Mouse (Mus musculus) lung, adult 18-20 months (tissue): Measurements from ENCODE around the gene Aurkaip1.
"Not testable (repeated sequence)": the region's sequence is repeated elsewhere in the genome, so short reads cannot be mapped to it uniquely, and the experiment has no call there.

Experiments
- DNase-seq, 2 experiments: peaks; one replicate each; pipeline ENCODE4 v3.0.0; 2022; ENCODE audit warnings: mixed read lengths in 2 of 2

The Aurkaip1 gene

DNA sequence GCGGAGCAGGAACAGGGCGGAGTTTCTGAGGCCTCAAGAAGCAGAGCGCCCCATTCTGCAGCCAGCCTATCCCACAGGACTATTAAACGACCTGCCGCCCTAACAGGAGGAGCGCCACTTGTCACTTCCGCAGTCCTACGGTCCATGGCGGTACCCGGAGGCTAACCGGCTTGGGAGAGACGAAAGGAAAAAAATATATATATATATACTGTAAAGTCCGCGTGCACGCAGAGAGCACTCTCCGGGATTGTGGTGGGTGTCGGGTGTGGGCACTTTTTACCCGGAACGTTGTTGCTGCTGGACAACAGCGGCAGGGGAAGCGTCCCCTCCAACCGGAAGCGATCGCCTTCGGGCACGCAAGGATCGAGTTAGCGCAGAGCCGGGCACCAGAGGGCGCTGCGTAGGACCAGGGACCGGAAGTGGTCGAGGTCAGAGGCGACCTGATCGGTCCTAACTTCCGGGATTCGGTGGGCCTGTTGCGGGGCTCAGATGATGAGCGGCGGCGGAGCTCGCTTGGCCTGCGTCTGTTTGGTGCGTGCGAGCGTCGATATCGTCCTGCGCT, at the start of gene Aurkaip1:
TSS of gene Aurkaip1 (plus strand) at position 68 of the 562 bp plus-strand sequence.
- DNase-seq: peak; percentile 95 to 97

DNA sequence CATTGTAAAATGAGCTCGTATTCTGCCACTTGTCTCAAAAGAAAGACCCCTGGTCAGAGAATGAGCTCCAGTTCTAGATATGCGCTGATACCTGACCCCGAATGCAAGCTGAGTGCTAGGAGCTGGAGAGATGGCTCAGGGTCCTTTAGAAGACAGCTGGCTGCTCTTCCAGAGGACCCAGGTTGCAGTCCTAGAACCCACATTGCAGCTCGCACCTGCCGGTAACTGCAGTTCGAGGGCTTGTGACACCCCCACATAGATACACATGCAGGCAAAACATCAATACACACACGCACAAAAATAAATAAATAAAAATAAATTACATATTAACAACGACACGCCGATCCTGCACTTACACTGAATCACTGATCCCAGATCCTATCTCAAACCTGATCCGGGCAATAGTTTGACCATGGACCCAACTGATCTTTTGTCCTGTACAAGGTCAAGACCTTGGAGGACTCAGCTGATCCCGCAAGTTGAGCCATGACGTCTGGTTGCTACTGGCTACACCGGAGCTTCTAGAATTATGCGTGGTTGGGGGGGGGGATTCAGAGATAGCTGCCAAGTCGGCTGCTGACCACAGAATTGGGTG, 47.5 kb upstream of the Aurkaip1 start:
- DNase-seq: no peak

DNA sequence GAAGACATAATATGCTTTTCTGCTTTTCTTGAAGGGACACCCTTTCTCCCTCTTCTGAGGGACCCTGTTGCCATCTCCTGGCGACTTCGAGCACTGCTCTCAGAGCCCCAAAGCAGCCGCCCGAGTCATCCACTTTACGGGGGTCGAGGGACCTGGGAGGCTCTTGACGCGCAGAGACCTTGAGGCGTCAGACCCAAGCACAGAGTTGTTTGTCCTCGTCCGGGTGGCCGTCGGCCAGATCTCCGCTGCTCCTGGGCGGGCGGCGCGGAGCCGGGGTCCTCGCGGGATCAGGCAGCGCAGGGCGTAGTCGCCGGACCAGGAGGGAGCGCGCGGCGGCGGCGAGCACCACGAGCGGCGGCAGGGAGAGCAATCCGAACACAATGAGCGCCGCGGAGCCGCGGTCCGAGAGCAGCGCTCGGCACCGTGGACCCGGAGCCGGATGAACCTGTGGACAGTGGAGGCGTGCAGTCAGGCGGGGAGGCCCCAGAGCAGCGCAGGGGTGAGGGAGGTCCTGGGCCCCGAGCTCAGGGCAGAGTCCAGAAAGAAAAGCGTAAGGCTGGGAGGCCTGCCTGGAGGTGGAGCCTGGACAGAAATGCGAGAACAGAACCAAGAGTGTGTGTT, 46.9 kb upstream of the Aurkaip1 start:
- peak; percentile 79 for DNase-seq

GRCm38 (mm10) chr4:155785246-155785645, 45.8 kb upstream of the Aurkaip1 start:
- DNase-seq: no peak

DNA sequence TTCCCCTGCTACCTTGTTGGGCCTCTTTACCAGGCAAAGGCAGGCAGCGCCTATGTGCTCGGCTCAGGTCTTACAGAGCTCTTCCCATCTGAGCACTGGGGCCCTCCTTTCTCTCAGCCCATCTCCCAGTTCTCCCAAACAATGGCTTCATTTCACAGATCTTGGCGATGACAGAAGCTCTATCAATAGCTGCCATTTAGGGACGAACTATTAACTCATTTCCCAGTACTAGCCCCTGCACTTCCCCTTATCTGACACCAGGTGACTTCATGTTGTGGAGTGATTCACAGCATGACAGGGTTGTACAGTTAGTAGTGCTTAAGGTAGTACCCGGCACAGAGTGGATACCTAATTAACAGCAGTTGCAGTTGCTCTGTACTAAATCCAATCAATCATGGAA, 45.3 kb upstream of the Aurkaip1 start, which contains the start of gene Tmem88b:
TSS of gene Tmem88b (minus strand) at position 56 of the 400 bp plus-strand sequence.
- DNase-seq: no peak

DNA sequence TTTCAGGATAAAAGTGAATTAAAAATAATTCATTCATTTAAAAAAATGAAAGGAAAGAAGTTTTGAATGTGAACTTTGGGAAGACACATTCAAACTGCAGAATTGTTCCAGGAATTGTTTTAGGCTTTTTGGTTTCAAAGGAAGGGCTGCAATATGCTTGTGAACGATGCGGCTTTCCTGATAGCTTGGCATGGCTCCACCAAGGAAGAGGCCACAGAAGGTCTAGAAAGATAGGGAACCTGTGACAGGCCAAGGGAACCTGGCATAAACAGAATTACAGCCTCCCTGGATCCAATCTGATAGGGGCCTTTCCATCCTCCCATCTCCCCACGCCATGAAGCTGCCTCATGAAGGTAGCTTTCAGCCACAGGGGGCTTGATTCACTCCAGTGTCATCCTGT, 42.8 kb upstream of the Aurkaip1 start:
- DNase-seq: no peak

DNA sequence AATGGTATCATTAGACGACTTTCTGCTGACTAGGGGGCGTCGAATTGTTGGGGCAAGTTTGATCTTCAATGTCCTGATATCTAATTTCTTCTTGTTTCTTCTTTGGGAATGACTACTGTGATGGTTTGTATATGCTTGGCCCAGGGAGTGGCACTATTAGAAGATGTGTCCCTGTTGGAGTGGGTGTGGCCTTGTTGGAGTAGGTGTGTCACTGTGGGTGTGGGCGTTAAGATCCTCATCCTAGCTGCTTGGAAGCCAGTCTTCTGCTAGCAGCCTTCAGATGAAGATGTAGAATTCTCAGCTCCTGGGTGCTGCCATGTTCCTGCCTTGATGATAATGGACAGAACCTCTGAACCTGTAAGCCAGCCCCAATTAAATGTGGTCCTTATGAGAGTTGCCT, 42.2 kb upstream of the Aurkaip1 start:
- not testable (repeated sequence) for DNase-seq

DNA sequence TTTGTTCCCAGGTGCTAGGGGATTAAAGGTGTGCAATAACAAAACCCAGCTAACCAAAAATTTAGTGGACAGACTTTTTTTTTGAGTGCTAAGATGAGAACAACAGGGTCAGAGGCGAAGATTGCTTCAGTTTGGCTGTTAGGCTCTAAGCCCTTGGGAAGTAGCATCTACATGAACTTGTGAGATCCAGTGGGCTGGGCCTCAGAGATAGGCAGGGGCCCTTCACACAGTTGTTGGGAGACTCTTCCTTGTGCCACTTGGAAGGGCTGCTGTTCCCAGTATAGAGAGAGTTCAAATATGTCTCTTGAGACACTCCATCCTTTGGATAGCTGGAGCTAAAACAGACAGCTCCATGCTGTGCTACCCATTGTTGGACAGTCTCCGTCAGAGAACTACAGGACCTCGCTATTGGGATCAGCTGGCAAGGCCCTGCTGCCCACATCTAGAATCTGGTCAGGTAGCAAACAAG, 41.0 kb upstream of the Aurkaip1 start, which contains the start of gene Ankrd65:
TSS of gene Ankrd65 (plus strand) at position 419 of the 469 bp plus-strand sequence.
- DNase-seq: no peak

- DNase-seq: peak in 1 of 2 experiments; percentile 57
These were observed 40.4 kb upstream of the Aurkaip1 start for GRCm38 (mm10) chr4:155790650-155791161.

DNA sequence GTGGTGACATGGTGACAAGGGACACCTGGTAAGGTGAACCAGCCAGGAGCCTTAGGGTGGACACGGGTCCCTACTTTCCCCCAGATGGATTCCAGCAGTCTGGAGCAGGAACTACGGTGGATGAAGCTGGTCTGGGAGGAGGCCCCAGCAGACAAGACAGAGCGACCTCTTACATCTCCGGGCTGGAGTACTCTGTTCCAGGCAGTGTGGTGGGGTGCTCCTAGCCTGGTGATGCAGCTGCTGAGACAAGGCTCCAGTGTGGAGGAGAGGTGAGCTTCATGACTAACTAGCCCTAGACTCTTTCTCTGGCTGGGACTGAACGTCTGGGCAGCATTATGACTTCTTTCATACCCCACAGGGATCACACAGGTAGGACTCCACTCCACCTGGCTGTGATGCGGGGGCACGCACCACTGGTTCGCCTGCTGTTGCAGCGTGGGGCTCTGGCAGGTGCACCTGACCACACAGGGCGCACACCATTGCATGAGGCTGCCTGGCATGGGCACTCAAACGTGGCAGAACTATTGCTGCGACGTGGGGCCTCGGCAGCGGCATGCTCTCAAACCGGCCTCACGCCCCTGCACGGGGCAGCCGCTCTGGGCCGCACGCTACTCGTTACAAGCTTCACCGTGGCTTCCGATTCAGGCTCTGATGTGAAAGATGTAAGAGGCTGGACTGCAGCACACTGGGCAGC, 39.7 kb upstream of the Aurkaip1 start:
- no peak for DNase-seq

GRCm38 (mm10) chr4:155793730-155794129, 37.3 kb upstream of the Aurkaip1 start:
- DNase-seq: no peak

- no peak for DNase-seq
These were observed 29.0 kb upstream of the Aurkaip1 start for GRCm38 (mm10) chr4:155802075-155802474.

DNA sequence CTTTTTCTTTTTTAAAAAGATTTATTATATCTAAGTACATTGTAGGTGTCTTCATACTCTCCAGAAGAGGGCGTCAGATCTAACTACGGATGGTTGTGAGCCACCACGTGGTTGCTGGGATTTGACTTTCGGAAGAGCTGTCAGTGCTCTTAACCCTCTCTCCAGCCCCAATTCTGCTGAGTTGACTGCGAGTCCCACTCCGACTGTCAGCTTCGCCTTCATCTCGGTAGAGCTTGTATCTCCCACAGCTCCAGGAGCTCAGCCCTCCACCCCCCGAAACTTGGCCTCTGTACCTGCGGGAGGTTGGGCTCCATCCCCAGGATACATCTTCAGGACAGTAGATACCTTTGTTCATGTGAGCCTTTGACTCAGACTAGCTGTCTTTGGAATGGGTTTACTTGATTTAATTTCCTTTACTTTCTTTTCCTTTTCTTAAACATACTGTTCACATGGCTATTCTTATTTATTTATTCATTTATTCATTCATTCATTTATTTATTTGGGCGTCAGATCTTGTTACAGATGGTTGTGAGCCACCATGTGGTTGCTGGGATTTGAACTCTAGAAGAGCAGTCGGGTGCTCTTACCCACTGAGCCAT, 28.2 kb upstream of the Aurkaip1 start, which contains the start of gene Mrpl20:
TSS of gene Mrpl20 (plus strand) at position 138 of the 599 bp plus-strand sequence.
- no peak for DNase-seq

GRCm38 (mm10) chr4:155803340-155804041, 27.6 kb upstream of the Aurkaip1 start:
- peak; percentile 94 to 95 for DNase-seq

DNA sequence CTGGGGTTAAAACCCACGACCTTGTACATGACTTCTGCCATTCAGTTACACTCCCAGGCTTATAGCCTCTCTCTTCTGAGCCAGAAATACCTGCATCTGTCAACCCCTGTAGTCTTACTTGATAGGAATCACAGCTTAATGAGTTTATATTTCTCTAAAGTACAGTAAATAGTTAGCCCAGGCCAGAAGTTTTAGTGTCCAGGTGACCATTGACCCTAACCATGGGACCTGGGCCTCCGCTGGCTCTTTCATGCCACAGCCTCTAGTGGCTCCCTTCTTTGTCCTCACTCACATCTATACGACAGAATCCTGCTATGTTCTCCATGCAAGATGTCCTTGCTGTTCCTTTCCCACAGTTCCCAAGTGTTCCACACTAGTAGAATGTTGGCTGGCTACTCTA, 23.2 kb upstream of the Aurkaip1 start:
- DNase-seq: no peak

GRCm38 (mm10) chr4:155811929-155812664, 19.0 kb upstream of the Aurkaip1 start, which contains the start of gene Ccnl2:
Gene Ccnl2 (plus strand): TSS chr4:155812489.
- peak; percentile 95 to 96 for DNase-seq

DNA sequence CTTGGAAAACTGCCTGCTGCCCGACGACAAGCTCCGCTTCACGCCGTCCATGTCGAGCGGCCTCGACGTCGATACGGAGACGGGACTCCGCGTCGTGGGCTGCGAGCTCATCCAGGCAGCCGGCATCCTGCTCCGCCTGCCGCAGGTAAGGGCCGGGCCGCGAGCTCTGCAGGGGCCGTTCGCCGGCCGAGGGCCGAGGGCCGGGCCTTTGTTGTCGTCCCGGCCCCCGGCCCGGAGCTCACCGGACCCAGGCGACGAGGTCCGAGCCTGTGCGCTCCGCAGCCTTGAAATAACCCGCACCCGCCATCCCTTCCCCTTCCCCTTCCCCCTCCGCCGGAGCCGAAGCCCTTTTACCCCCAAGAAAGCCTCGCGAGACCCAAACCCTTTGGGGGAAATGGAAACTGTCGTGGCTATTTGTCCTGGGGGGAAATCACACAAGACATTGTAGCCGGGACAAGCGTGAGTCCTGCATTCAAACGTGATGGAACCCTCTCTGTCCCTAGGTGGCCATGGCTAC, 18.3 kb upstream of the Aurkaip1 start:
- DNase-seq: peak in 1 of 2 experiments; percentile 20

DNA sequence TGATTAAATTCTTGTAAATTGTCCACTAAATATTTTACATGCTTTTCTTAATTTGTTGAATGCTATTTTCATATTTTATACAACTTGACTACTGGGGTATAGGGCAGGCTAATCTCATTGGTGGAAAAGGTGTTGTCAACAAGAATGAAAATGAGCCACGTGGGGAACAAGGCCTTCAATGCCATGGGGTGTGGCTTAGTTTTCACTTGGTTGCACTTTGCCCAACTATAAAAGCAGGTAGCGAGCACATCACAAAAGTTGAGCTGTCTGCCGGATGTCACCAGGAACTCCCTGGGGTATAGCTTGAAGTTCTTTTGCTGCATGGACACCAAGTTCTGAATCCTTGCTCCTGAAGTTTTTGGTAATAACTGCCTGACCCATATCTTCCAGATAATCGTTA, 13.5 kb upstream of the Aurkaip1 start:
- DNase-seq: no peak

GRCm38 (mm10) chr4:155821025-155821424, 10.0 kb upstream of the Aurkaip1 start:
- DNase-seq: no peak

DNA sequence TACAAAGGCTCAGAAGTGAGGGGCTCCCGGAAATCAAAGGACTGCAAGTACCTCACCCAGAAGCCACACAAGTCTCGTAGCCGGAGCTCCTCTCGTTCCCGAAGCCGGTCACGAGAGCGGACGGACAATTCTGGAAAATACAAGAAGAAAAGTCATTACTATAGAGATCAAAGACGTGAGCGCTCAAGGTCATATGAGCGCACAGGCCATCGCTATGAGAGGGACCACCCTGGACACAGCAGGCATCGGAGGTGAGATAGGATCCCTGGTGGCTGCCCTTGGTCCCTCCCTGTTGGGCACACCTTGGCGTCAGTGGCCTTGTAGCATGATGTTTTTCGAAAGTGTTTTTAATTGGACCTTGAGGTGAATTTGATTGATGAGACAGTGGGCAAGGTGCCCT, 7.6 kb upstream of the Aurkaip1 start:
- no peak for DNase-seq

GRCm38 (mm10) chr4:155829866-155830265, 1.2 kb upstream of the Aurkaip1 start:
- no peak for DNase-seq
